Mouse (Mus musculus): ENCODE measurements around the gene Ice2. TPM values are rescaled to one million over a fixed set of nuclear protein-coding genes. Genes with fewer than 3 reads are reported as not detected.
A peak's percentile ranks its signal among the peaks of the same experiment; 100 is the strongest.

Ice2 gene
- total and polyA plus RNA-seq, 3 experiments = 1.9 to 9.1 (median 4.9) TPM

- intact Hi-C loops (cut with DNase I) = no loop called here
- DNase-seq = no peak
- Histone ChIP-seq H3K4me1 (ENCODE audit: control insufficient read depth, insufficient read depth, low read length) (no peaks in the 10 kb centered on the region), H3K27me3 (ENCODE audit: control insufficient read depth, insufficient read depth, low read length) (no peaks in the 10 kb centered on the region), H3K4me3 (no peak overlapping the region), H3K36me3 (ENCODE audit: control insufficient read depth, insufficient read depth, low read length) (no peaks in the 10 kb centered on the region), H3K9ac (ENCODE audit: low read depth, low read length) (no peak overlapping the region), H3K79me2 (replicated peaks; ENCODE audit: control insufficient read depth, insufficient read depth, low read length) (no peaks in the 10 kb centered on the region), H3K27ac (no peak overlapping the region)
- WGBS = 78% methylated on average over 4 of the region's 4 CpGs
- TF ChIP-seq CTCF (IDR thresholded peaks at IDR 0.05) (peak; percentile 43), EP300 (IDR thresholded peaks at IDR 0.05; ENCODE audit: insufficient read depth, low read depth, low read length) (no peak), POLR2A (IDR thresholded peaks at IDR 0.05; ENCODE audit: insufficient read depth, low read depth, low read length) (no peak)
Observed at GRCm38 (mm10) chr9:69376982-69377653, 20.6 kb upstream of the Ice2 start.

GRCm38 (mm10) chr9:69377654-69378045 lies 20.1 kb upstream of the Ice2 start:
- Histone ChIP-seq H3K79me2 (replicated peaks; ENCODE audit: control insufficient read depth, insufficient read depth, low read length) (no peaks in the 10 kb centered on the region), H3K4me3 (no peak overlapping the region), H3K4me1 (ENCODE audit: control insufficient read depth, insufficient read depth, low read length) (no peaks in the 10 kb centered on the region), H3K27ac (no peak overlapping the region), H3K9ac (ENCODE audit: low read depth, low read length) (no peak overlapping the region), H3K27me3 (ENCODE audit: control insufficient read depth, insufficient read depth, low read length) (no peaks in the 10 kb centered on the region), H3K36me3 (ENCODE audit: control insufficient read depth, insufficient read depth, low read length) (no peaks in the 10 kb centered on the region)
- no peak for DNase-seq
- intact Hi-C loops (cut with DNase I) = no loop called here
- TF ChIP-seq CTCF (IDR thresholded peaks at IDR 0.05) (no peak), EP300 (IDR thresholded peaks at IDR 0.05; ENCODE audit: insufficient read depth, low read depth, low read length) (no peak), POLR2A (IDR thresholded peaks at IDR 0.05; ENCODE audit: insufficient read depth, low read depth, low read length) (no peak)
- 77% methylated on average over 3 of the region's 3 CpGs for WGBS

- H3K4me1 ChIP-seq (ENCODE audit: control insufficient read depth, insufficient read depth, low read length) = no peaks in the 10 kb centered on the region
- H3K27ac ChIP-seq = no peak overlapping the region
- no peaks in the 10 kb centered on the region for H3K79me2 ChIP-seq (replicated peaks; ENCODE audit: control insufficient read depth, insufficient read depth, low read length)
- intact Hi-C loops (cut with DNase I) = no loop called here
- WGBS = 43% methylated on average over 1 of the region's 1 CpGs
- no peak overlapping the region for H3K9ac ChIP-seq (ENCODE audit: low read depth, low read length)
- H3K27me3 ChIP-seq (ENCODE audit: control insufficient read depth, insufficient read depth, low read length) = no peaks in the 10 kb centered on the region
- TF ChIP-seq EP300 (IDR thresholded peaks at IDR 0.05; ENCODE audit: insufficient read depth, low read depth, low read length) = no peak
- no peak for TF ChIP-seq POLR2A (IDR thresholded peaks at IDR 0.05; ENCODE audit: insufficient read depth, low read depth, low read length)
- H3K36me3 ChIP-seq (ENCODE audit: control insufficient read depth, insufficient read depth, low read length) = no peaks in the 10 kb centered on the region
- H3K4me3 ChIP-seq = no peak overlapping the region
- DNase-seq = no peak
Observed at GRCm38 (mm10) chr9:69380546-69380945, 17.2 kb upstream of the Ice2 start.

GRCm38 (mm10) chr9:69381741-69382140 lies 16.0 kb upstream of the Ice2 start:
- Histone ChIP-seq H3K27me3 (ENCODE audit: control insufficient read depth, insufficient read depth, low read length) (no peaks in the 10 kb centered on the region), H3K4me1 (ENCODE audit: control insufficient read depth, insufficient read depth, low read length) (no peaks in the 10 kb centered on the region), H3K9ac (ENCODE audit: low read depth, low read length) (no peak overlapping the region), H3K79me2 (replicated peaks; ENCODE audit: control insufficient read depth, insufficient read depth, low read length) (no peaks in the 10 kb centered on the region), H3K27ac (no peak overlapping the region), H3K4me3 (no peak overlapping the region), H3K36me3 (ENCODE audit: control insufficient read depth, insufficient read depth, low read length) (no peaks in the 10 kb centered on the region)
- DNase-seq = no peak
- WGBS = 70% methylated on average over 7 of the region's 7 CpGs
- intact Hi-C loops (cut with DNase I) = no loop called here
- no peak for TF ChIP-seq CTCF (IDR thresholded peaks at IDR 0.05)

GRCm38 (mm10) chr9:69384475-69384874 lies 13.2 kb upstream of the Ice2 start:
- Histone ChIP-seq H3K36me3 (ENCODE audit: control insufficient read depth, insufficient read depth, low read length) (no peaks in the 10 kb centered on the region), H3K4me1 (ENCODE audit: control insufficient read depth, insufficient read depth, low read length) (no peaks in the 10 kb centered on the region), H3K27ac (no peak overlapping the region), H3K9ac (ENCODE audit: low read depth, low read length) (no peak overlapping the region), H3K27me3 (ENCODE audit: control insufficient read depth, insufficient read depth, low read length) (no peaks in the 10 kb centered on the region), H3K79me2 (replicated peaks; ENCODE audit: control insufficient read depth, insufficient read depth, low read length) (no peaks in the 10 kb centered on the region), H3K4me3 (no peak overlapping the region)
- WGBS = 77% methylated on average over 17 of the region's 17 CpGs
- TF ChIP-seq POLR2A (IDR thresholded peaks at IDR 0.05; ENCODE audit: insufficient read depth, low read depth, low read length) = no peak
- TF ChIP-seq CTCF (IDR thresholded peaks at IDR 0.05) = no peak
- TF ChIP-seq EP300 (IDR thresholded peaks at IDR 0.05; ENCODE audit: insufficient read depth, low read depth, low read length) = no peak
- DNase-seq = no peak
- intact Hi-C loops (cut with DNase I) = no loop called here

- no peaks in the 10 kb centered on the region for H3K79me2 ChIP-seq (replicated peaks; ENCODE audit: control insufficient read depth, insufficient read depth, low read length)
- intact Hi-C loops (cut with DNase I) = no loop called here
- TF ChIP-seq EP300 (IDR thresholded peaks at IDR 0.05; ENCODE audit: insufficient read depth, low read depth, low read length) = no peak
- no peak for TF ChIP-seq POLR2A (IDR thresholded peaks at IDR 0.05; ENCODE audit: insufficient read depth, low read depth, low read length)
- no peak for TF ChIP-seq CTCF (IDR thresholded peaks at IDR 0.05)
- H3K27me3 ChIP-seq (ENCODE audit: control insufficient read depth, insufficient read depth, low read length) = no peaks in the 10 kb centered on the region
- H3K36me3 ChIP-seq (ENCODE audit: control insufficient read depth, insufficient read depth, low read length) = no peaks in the 10 kb centered on the region
- no peak overlapping the region for H3K27ac ChIP-seq
- 44% methylated on average over 1 of the region's 1 CpGs for WGBS
- H3K4me3 ChIP-seq = no peak overlapping the region
- H3K9ac ChIP-seq (ENCODE audit: low read depth, low read length) = no peak overlapping the region
- no peak for DNase-seq
- no peaks in the 10 kb centered on the region for H3K4me1 ChIP-seq (ENCODE audit: control insufficient read depth, insufficient read depth, low read length)
Observed at GRCm38 (mm10) chr9:69384905-69385304, 12.8 kb upstream of the Ice2 start.
